Mouse (Mus musculus): ENCODE measurements around the gene Prepl.

GRCm38 (mm10) chr17:85091762-85092161 lies 1.7 kb upstream of the Prepl start:
- TF ChIP-seq CTCF (IDR thresholded peaks at IDR 0.05; ENCODE audit: borderline replicate concordance, extremely low read depth, insufficient read depth, insufficient read length): no peak
- TF ChIP-seq POLR2A (IDR thresholded peaks at IDR 0.05; ENCODE audit: borderline replicate concordance, extremely low read depth, insufficient read depth, insufficient read length, poor library complexity, severe bottlenecking): no peak
